Mouse (Mus musculus): ENCODE measurements around the gene Nrxn1.
"Not testable (repeated sequence)": the region's sequence is repeated elsewhere in the genome, so short reads cannot be mapped to it uniquely, and the experiment has no call there.

The Nrxn1 gene

DNA sequence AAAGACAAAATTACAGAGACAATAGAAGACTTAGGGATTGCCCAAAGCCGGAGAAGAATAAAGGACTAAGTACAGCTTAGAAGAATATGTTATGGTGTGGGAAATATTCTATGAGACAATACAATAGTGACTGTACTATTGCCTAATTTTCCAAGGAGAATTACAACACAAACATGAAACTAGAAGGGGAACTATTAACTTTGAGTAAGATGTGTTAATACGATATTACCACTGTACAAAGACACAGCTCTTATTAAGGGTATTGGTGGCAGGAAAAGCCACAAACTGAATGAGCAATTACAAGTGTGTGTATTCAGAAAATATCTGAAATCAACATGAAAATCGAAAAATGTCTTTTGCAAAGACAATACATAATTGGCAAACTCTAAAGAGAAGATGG lies 853.9 kb downstream of the Nrxn1 start:
- no peak for DNase-seq

DNA sequence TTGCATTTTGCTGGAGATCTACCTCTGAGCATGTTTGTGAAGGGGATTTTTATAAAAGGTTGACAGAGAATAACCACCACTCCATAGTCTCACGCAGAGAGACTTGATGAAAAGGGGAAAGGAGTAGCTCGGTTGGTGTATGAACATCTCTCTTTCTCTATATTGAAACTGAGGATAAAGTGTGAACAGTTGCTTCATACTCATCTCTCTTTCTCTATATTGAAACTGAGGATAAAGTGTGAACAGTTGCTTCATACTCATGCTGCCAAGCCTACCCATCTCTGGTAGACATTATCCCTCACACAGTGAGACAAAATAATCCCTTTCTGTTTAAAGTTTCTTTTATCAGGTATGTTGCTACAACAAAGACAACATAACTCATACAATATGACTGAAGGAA lies 854.4 kb downstream of the Nrxn1 start:
- no peak for DNase-seq

DNA sequence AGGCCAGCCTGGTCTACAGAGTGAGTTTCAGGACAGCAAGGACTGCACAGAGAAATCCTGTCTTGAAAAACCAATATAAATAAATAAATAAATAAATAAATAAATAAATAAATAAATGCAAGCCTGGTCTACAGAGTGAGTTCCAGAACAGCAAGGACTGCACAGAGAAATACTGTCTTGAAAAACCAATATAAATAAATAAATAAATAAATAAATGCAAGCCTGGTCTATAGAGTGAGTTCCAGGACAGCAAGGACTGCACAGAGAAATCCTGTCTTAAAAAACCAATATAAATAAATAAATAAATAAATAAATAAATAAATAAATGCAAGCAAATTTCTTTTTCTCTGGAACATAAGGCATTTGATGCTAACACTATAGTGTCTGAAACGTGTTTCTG lies 857.2 kb downstream of the Nrxn1 start:
- not testable (repeated sequence) for DNase-seq

DNA sequence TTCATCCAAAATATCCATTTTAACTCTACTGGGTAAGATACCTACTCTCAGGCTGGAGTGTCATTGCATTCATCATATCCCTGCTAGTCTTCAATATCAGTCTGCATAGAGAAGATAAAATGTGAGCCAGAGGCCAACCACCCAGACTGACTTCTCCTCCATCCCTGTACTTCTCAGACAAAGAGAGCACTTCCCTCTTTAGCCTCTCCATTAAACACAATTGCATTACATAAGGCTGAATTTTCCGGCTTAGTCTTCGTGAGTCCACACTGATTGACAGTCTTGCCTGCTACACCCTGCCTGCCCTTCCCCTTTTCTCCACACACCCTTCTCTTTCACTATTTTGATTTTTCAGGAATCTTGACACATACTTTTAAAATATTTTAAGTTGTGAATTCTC lies 858.1 kb downstream of the Nrxn1 start:
- no peak for DNase-seq

DNA sequence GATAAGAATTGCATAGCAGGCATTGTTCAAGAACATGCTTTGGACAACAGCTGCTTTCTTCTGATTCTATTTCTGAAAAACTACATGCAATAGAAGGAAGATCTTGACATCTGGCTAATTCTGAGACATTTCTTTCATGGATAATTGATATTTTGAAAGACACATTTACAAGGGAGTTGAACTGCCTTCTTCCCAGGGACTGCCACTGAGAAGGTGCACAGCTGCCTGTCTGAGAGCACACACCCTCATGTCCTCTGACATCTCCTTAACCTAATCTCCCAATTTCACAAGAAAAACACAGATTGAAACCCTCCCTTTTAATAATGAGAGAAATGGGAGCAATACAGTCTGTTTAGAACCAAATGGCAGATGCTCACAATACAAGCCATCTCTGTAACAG lies 884.3 kb downstream of the Nrxn1 start:
- DNase-seq = no peak

DNA sequence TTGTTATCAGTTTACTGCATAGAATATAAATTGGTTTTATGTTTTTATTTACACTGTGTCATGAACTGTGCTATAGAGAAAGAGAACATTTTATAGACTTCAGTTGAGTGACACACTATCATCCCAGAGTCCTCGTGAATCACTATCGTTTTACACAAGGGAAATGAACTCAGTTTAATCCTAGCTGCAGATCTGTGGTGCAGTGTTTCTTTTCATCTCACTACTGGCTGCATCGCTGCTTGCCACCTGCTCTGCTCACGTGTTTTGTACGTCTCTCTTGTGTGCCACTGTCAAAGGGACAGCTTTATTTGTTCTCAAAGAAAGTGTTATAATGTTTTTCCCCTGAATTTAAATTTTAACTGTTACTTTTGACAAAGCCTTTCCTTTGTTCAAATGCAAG lies 885.3 kb downstream of the Nrxn1 start:
- DNase-seq = no peak

DNA sequence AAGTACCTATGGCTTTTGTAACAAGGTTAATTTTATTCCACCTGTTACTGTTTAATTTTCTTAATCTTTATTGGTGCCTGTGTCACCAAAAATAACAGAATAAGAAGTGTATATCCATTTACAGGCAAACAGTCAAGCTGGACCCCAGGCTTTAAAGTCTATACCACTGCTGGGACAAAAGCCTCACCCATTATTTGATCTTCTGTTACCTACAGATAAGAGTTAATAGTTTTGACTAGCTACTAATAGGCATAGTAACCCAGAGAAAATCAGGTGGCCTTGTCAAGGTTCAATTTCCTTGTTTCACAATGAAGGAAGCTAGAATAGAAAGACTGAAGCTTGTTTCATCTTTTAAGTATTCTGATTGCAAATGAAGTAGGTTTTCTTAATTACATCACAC lies 888.9 kb downstream of the Nrxn1 start:
- DNase-seq = no peak

DNA sequence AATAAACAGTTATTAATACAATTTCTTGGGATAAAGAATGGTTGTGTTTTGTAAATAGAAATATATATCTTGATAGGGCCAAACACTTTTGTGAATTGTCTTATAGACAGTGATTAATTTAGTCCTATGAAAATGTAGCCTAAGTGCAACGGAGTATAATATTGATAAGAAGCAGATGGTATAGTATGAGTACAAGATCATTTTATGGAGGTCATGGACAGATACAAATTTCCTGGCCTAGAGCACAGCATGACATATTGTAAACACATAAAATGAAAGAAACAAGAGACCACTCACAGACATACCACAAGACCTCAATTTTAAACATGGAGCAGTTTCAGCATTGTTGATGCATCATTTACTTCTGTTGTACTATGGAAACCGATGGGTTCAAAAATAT lies 890.1 kb downstream of the Nrxn1 start:
- no peak for DNase-seq

DNA sequence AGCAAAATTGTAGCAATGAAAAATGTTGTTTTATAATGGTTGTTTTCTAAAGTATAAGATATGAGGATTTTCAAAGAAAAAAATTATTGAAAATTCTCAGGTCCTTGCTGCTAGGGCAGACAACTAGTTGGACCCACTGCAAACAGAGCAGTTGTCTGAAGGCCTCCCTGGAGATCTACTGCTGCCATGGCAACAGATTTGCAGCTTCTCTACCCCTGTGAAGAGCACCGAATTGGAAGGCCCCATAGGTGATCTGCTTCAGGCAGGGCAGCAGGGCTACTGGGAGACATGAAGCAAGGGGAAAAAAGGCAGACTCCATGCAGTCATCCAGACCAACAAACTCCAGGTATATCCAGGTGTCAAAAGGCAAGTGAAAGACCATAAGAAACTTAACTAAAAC lies 896.1 kb downstream of the Nrxn1 start:
- DNase-seq = no peak

DNA sequence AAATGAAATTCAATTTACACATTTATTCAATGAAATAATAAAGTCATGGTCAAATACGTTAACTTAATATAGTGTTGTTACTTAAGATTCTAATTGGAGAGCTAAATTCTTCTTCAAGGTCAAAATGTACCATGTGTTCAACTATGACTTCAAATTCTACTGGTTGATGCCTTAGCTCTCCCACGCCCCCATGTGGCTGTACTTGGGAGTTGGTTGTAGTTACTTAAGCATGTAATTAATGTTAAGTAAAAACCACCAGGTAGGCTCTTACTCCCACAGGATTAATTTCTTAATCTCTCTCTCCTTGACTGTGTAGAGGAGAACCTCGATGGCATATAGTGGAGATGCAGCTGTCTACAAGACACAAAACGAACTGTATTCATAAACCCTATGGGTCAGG lies 951.3 kb downstream of the Nrxn1 start:
- DNase-seq = no peak

DNA sequence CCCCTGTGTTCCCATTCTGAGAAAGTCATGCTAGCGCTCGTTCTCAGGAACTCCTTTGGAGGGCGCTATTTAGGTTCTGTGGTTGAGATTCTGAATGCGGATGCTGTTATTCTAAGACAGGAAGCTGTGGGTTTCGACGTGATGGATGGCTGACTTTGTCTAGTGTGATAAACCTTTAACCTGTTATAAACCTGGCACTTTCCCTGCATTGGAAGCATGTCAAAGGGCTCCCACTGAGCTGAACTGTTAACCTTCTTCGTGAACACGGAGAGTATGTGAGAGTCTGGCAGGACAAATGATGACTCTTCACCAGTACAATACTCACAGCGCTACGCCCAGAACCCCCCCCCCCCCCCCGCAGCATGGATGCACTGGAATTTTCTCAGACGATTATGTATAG lies 962.0 kb downstream of the Nrxn1 start:
- DNase-seq = no peak

DNA sequence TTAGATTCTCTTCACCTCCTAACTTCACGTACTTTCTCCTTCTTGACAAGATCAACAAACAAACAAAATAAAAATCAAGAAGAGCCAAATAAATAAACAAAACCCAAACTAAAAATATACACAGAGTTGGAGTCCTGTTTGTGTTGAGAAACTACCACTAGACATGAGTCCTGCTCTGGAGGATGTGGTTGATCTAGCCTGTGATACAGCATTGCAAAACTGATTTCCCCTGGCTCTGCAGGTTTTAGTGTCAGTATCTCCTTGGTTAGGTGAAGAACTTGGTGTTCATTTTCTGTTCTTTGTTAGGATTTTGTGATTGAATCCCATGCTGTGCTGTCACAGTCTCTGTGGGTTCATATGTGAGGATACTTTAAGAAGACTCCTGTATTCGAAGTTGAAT lies 963.7 kb downstream of the Nrxn1 start:
- DNase-seq = no peak

DNA sequence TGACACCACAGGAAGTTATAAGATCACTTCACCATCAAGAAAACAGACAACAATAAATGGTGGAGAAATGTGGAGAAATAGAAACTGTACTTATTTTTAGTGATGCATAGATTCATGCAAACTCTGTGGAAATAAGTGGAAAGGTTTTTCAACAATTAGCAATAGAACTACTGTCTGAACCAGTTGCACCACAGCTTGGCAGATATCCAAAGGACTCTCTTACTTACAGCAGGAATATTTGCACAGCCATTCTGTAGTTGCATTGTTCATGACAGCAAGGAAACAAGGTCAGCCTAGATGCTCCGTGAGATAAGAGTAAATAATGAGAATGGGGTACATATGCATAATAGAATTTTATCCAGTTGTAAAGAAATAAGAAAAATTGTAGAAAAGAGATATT lies 965.3 kb downstream of the Nrxn1 start:
- no peak for DNase-seq

DNA sequence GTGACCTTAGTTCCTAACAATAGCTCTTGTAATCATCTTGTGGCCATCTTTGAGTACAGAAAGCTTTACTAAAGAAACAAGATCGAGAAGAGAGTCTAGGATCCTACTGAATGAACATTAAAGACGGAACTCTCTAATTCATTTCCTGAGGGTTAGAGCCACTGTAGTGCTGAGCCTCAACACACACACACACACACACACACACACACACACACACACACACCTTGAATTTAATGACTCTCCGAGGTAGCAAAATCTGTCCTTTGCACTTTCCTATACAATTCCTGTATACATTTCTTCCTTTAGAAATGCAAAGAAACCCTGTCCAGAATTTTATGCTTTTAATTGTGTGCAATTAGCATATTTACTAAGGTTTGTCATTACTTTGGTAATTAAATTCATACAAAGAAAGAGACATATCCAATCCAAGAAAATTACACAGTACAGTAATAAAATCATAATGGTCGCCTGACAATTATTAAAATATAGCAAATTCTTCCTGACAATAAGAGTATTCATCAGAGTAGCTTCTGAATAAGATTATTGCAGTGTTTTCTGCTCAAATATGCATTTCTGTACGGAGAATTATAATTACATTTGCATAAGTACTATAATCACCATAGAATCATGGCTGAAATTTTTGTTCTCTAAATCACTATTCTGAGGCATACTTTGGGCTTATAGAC lies 969.9 kb downstream of the Nrxn1 start:
- DNase-seq = no peak

DNA sequence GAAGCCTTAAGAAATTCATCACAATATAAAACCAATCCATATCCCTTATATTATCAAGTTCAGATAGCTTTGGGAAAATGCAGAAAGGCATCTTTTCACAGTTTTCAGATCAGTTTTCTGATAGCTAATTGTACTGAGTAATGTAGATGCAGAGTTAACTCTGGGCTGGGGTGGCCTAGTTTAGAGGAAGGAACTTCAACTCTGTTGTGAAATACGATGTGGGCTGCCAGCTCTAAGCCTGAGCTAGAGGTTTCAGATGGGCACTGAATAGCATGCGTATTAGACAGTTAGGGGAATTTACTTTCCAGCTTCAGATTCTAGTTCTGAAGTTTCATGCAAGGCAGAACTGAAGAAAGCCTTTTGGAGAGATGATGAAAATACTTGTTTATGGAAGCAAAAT lies 976.6 kb downstream of the Nrxn1 start:
- no peak for DNase-seq

DNA sequence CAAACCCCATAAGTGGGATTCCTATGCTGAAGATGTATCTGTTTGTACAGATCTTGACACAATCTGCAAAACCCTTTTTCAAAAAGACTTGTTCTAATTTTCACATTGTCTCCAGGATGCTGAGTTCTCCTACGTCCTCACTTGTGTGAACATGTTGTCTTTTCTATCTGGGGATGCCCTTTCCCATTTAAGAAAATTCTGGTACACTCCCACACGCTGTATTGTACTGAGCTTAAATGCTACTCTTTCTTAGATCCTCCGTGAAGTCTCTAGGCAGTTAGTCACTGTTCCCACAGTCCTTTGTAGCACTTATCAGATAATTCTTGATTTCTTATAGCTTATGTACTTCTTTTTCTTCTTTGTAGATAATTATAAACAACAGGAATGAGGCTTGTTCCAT lies 997.9 kb downstream of the Nrxn1 start:
- DNase-seq = no peak

DNA sequence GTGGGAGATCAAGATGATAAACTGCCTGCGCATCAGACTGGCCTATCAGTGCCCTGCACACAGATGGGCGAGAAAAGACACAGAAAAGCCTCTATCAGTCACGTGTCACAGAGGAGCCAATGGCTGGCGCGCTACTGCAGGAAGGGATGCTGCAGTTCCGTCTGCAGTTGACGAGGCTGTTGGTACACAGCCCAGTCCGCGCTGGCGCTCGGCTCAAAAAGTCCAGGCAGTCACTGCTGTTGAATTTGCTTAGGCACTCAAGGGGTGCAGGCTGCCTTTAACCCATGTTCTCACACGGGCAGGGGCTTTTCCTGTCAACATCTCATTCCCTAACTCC lies 1004.6 kb downstream of the Nrxn1 start:
- peak; percentile 24 for DNase-seq

DNA sequence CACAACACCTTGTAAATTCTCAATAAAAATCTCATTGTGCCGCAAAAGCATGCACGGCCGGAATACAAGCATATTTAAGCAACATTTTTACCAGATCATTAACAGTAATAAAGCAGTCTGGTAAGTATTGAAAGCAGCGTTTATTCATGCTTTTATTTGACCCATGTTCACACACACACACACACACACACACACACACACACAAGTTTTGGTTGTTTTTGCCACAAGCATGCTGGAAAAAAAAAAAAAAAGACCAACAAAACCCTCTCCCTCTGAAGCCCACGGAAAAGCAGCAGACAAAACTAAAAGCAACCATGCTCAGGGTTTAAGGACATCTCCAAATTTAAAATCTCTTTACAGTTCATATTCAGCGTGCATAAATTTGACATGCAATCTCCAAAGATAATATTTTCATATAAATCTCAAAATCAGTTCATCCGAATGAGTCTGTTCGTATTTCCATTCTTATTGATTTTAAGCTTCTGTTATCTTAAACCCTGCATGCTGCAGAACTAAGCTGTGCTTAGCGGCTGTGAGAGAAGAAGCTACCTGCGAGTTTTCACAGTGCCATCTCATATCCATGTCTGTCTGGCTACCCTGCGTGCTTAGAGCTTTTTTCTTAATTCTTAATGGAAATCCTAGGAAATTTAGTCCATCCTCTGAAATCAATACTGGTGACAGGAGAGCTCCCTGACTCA lies 1005.1 kb downstream of the Nrxn1 start:
- DNase-seq = no peak

DNA sequence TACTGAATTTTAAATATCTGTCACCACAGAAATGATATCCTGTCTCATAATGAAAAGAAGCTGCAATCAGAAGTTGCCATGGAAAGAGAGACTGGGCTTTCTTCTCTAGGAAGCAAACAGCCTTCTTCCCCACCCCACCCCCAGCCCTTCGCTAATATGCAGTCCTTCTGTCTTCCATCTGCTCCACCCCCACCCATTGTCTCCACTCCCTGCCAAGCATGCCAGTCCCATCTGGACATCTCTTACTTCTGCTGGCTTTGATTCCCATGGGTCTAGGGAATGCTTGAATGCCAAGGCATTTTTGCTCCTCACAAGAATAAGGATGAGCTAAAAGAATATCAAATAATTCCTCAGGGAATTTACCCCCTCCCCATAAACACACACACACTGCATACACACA lies 1006.0 kb downstream of the Nrxn1 start:
- no peak for DNase-seq

DNA sequence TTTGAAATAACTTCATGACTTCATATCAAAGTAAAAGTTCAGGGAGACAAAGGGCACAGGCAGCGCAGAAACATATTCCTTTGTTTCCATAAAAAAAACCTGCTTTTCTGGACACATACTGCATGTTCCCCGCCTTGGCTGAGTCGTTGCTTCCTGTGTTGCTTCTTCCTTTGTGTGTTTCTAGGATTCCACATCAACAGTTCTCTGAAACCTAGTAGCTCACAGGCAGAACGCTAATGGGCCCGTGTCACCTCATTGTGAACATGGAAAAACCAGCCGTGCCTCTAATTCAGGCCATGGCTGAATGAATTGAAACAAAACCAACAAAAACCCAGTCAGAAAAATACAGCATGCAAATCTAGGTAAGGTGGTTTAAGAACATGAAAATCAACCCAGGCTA lies 1013.9 kb downstream of the Nrxn1 start:
- no peak for DNase-seq

DNA sequence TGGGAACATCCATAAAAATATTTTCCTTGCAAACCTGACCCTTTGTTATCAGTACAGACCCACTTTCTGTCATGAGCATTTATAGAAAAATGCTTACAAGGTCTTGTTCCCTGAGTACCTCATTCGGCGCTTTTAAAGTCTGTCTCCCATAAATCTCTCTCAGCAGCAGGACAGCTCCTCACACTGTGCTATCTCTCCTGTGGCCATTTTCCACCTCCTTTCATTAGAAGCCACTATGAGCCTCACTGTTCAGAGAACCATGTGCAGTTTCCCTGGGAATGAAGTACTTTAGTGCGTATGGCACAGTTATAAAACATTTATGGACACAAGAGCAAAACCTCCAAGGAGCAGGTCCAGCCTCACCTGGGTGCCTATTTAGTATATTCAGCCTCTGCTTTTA lies 1014.4 kb downstream of the Nrxn1 start:
- no peak for DNase-seq

DNA sequence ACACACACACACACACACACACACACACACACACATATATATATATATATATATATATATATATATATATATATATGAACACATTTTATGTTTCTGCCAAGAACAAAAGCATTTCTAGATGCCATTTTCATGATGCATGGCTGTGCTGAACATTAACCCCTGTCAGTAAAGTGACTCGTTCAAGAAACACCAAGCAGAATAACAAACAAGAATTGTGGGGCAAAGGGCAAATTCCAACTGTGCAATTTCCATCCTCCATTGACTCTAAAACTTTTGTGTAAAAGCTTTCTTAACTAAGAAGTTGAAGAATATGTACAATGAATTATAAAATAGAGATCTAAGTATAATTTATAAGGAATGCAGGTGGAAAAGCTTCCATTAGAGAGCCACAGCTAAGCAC lies 1030.0 kb downstream of the Nrxn1 start:
- DNase-seq = no peak

DNA sequence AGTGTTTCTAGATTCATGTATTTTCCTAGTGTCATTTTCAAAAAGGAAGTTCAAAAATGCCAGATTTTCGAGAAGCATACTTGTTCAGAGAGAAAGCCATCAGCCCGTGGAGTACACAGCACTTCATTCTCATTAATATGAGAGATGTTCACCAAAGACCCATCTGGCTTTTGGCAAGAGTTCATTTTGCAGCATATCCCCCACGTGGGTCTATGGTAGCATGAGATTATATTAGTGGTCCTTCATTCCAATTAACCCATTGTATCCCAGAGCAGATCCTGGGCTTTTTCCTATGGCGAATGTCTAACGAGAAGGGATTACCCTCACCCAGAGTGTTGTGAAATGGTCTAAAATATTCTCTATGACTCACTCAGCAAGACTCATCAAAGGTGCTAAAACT lies 1032.0 kb downstream of the Nrxn1 start:
- DNase-seq = no peak

DNA sequence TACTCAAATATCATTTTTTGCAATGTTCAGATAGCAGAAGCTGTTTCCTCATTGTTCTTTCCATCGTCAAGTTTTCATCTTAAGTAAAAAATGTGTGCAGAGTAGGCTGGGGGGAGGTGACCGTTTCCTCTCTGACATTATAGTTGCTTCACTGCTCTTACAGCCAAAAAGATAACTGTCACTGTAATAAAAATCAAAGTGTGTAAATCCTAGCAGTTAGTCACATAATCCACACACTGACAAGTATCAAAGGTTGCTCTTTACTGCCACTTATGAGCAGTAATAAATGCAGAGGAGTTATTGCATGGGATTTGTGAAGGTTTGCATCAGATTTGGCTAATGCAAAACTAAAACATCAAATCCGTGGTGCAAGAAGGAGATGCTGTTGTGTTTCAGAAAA lies 1032.7 kb downstream of the Nrxn1 start:
- no peak for DNase-seq
